In the genomic region with DNA sequence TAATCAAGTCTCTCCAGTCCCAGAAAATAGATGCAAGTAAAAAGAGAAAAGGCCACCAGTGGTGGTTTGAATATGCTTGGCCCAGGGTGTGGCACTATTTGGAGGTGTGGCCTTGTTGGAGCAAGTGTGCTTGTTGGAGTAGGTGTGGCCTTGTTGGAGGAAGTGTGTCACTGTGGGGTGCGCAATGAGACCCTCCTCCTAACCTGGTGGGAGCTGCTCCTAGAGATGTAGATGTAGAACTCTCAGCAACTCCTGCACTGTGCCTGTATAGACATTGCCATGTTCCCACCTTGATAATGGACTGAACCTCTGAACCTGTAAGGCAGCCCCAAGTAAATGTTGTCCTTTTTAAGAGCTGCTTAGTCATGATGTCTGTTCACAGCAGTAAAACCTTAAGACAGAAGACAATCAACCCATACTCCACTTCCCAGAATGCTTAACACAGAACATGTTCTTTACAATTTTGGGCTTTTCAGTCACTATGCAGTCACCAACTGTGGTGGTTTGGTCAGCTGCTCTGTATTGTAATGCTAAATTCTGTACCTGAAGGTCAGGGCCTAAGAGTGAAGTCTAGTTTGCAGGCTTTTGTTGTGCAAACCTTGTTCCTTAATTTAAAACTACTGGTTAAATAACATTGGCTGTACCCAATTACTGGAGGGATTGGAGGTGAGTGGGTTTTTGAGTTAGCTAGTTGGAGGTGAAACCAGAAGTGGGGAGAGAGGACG, we compare ENCODE assay signal across 22 mouse cellular contexts. TPM values are rescaled to one million over a fixed set of nuclear protein-coding genes. Genes with fewer than 3 reads are reported as not detected.
A peak's percentile ranks its signal among the peaks of the same experiment; 100 is the strongest.
DNase-seq lines count a peak whose midpoint lies in the region; TF ChIP-seq lines count a peak whose summit lies in the region.
"Had no signal": no experiment of that assay in that cellular context is flagged by ENCODE, and none has a peak within 500 bp of the region (broad histone marks: within the 10 kb centered on the region; RNA-seq: fewer than 3 reads in every experiment).

No protein-coding gene starts in this region.

- WGBS in thymus, adult 2 months, result 98% methylated on average over 2 of the region's 2 CpGs

- no peak for TF ChIP-seq CTCF in ES-Bruce4 (IDR thresholded peaks at IDR 0.05; ENCODE audit: low read depth, low read length)
- no peak for TF ChIP-seq CTCF in thymus, adult 2 months (IDR thresholded peaks at IDR 0.05; ENCODE audit: borderline replicate concordance, control insufficient read depth, extremely low read depth, insufficient read depth, low read length, poor library complexity)

- no peak for TF ChIP-seq POLR2A in ES-Bruce4 (IDR thresholded peaks at IDR 0.05; ENCODE audit: insufficient read depth, low read length)
- TF ChIP-seq POLR2A in thymus, adult 2 months (IDR thresholded peaks at IDR 0.05; ENCODE audit: control insufficient read depth, extremely low read depth, insufficient read depth, low read length, poor library complexity), result no peak

- H3K36me3 ChIP-seq in ES-Bruce4 (ENCODE audit: control insufficient read depth, insufficient read depth, low read length, poor library complexity, severe bottlenecking), result peaks cover 17% of the 10 kb centered on the region
- peaks cover 9% of the 10 kb centered on the region for H3K36me3 ChIP-seq in thymus, adult 2 months (ENCODE audit: control insufficient read depth, insufficient read depth, low read length)

- peak overlapping the region; percentile 99 for H3K27ac ChIP-seq in ES-Bruce4 (ENCODE audit: insufficient read depth, low read length)
- H3K27ac ChIP-seq in thymus, adult 2 months (ENCODE audit: control insufficient read depth, insufficient read depth, low read length), result no peak overlapping the region
- H3K27ac ChIP-seq: embryonic facial prominence, embryonic 10.5 days; embryonic facial prominence, embryonic 12.5 days; forebrain, embryonic 13.5 days; forebrain, embryonic 15.5 days had no signal

- intact Hi-C loops in left cerebral cortex, postnatal 25 days (cut with DNase I), result no loop called here

- peak; percentile 95 for DNase-seq in ES-CJ7 (ENCODE audit: low read depth, low spot score)
- peak; percentile 97 for DNase-seq in R1 (ENCODE audit: low read depth, low spot score)
- no peak for DNase-seq in left cerebral cortex, postnatal 25 days (ENCODE audit: low spot score in 2 of 2)
- DNase-seq in layer of hippocampus, adult 8-10 months (ENCODE audit: low spot score in 2 of 2), result no peak
- DNase-seq in thymus, adult 2 months, result no peak
- DNase-seq: adrenal gland, adult 8-10 months; adrenal gland, postnatal 14 days; adrenal gland, postnatal 36 days; cerebellum, adult 11-12 months; cerebellum, adult 2 months; cerebellum, adult 9-10 months; cerebellum, postnatal 10 days; cerebellum, postnatal 25 days; forebrain, postnatal 0 days had no signal

- H3K9me3 ChIP-seq in ES-Bruce4 (replicated peaks; ENCODE audit: control insufficient read depth, insufficient read depth, low read length, poor library complexity, severe bottlenecking), result peaks cover 39% of the 10 kb centered on the region
- H3K9me3 ChIP-seq: embryonic facial prominence, embryonic 10.5 days; embryonic facial prominence, embryonic 12.5 days; forebrain, embryonic 13.5 days; forebrain, embryonic 15.5 days had no signal

- TF ChIP-seq EP300 in ES-Bruce4 (IDR thresholded peaks at IDR 0.05; ENCODE audit: insufficient read depth, low read depth, low read length), result 0 out of 2 replicates have a peak, but pooled peaks have one; percentile 29

- H3K4me1 ChIP-seq in ES-Bruce4 (ENCODE audit: control insufficient read depth, insufficient read depth, low read length), result no peaks in the 10 kb centered on the region
- no peaks in the 10 kb centered on the region for H3K4me1 ChIP-seq in thymus, adult 2 months (replicated peaks; ENCODE audit: control insufficient read depth, insufficient read depth, low read length)
- H3K4me1 ChIP-seq: embryonic facial prominence, embryonic 10.5 days; embryonic facial prominence, embryonic 12.5 days; forebrain, embryonic 13.5 days; forebrain, embryonic 15.5 days had no signal

- no peak overlapping the region for H3K4me3 ChIP-seq in ES-Bruce4 (ENCODE audit: low read depth, low read length)
- H3K4me3 ChIP-seq in thymus, adult 2 months (ENCODE audit: control insufficient read depth, insufficient read depth, low read length), result no peak overlapping the region
- H3K4me3 ChIP-seq: embryonic facial prominence, embryonic 10.5 days; embryonic facial prominence, embryonic 12.5 days; forebrain, embryonic 13.5 days; forebrain, embryonic 15.5 days had no signal

- H3K9ac ChIP-seq in ES-Bruce4 (ENCODE audit: low read depth, poor library complexity, severe bottlenecking), result no peak overlapping the region
- H3K9ac ChIP-seq: embryonic facial prominence, embryonic 12.5 days; forebrain, embryonic 13.5 days; forebrain, embryonic 15.5 days; forebrain, postnatal 0 days had no signal

- H3K27me3 ChIP-seq in ES-Bruce4 (ENCODE audit: control insufficient read depth, insufficient read depth, low read length, poor library complexity, severe bottlenecking), result no peaks in the 10 kb centered on the region
- H3K27me3 ChIP-seq in thymus, adult 2 months (ENCODE audit: control insufficient read depth, insufficient read depth, low read length), result no peaks in the 10 kb centered on the region
- H3K27me3 ChIP-seq: embryonic facial prominence, embryonic 12.5 days; forebrain, embryonic 13.5 days; forebrain, embryonic 15.5 days; Patski had no signal

RNA-seq across cellular contexts. Expression of gene Cops7a, which starts 11.2 kb away (rescaled TPM):
- polyA plus RNA-seq in ES-Bruce4 (2011; ENCODE audit: insufficient read depth, insufficient read length, low read depth, missing spikeins), result 145 and 154 TPM in 2 replicates
- total RNA-seq in left cerebral cortex, postnatal 25 days (2021), result 100 to 1,000 TPM; 149 to 163 TPM
- total RNA-seq in layer of hippocampus, adult 8-10 months (2022), result 100 to 1,000 TPM; 129 to 152 (median 145) TPM
- polyA plus RNA-seq in thymus, adult 2 months (2012; rRNA removed), result 168 and 199 TPM in 2 replicates

RNA-seq across cellular contexts. Expression of gene Mlf2, which starts 23.0 kb away (rescaled TPM):
- 263 and 294 TPM in 2 replicates for polyA plus RNA-seq in ES-Bruce4 (2011; ENCODE audit: insufficient read depth, insufficient read length, low read depth, missing spikeins)
- total RNA-seq in left cerebral cortex, postnatal 25 days (2021), result 100 to 1,000 TPM; 648 to 675 TPM
- 100 to 1,000 TPM; 564 to 596 (median 590) TPM for total RNA-seq in layer of hippocampus, adult 8-10 months (2022)
- polyA plus RNA-seq in thymus, adult 2 months (2012; rRNA removed), result 404 and 428 TPM in 2 replicates

RNA-seq across cellular contexts. Expression of gene Ptms, which starts 34.2 kb away (rescaled TPM):
- 382 and 383 TPM in 2 replicates for polyA plus RNA-seq in ES-Bruce4 (2011; ENCODE audit: insufficient read depth, insufficient read length, low read depth, missing spikeins)
- total RNA-seq in left cerebral cortex, postnatal 25 days (2021), result 1,000 to 10,000 TPM in 1 of 2 experiments, 100 to 1,000 TPM in 1; 954 to 1,041 TPM
- total RNA-seq in layer of hippocampus, adult 8-10 months (2022), result 100 to 1,000 TPM; 881 to 936 (median 911) TPM
- 1,595 and 1,797 TPM in 2 replicates for polyA plus RNA-seq in thymus, adult 2 months (2012; rRNA removed)

RNA-seq across cellular contexts. Expression of gene Pianp, which starts 42.3 kb away (rescaled TPM):
- polyA plus RNA-seq in ES-Bruce4 (2011; ENCODE audit: insufficient read depth, insufficient read length, low read depth, missing spikeins), result 14.3 and 21.4 TPM in 2 replicates
- 100 to 1,000 TPM; 169 to 181 TPM for total RNA-seq in left cerebral cortex, postnatal 25 days (2021)
- 100 to 1,000 TPM; 115 to 179 (median 146) TPM for total RNA-seq in layer of hippocampus, adult 8-10 months (2022)
- 5.1 and 5.5 TPM in 2 replicates for polyA plus RNA-seq in thymus, adult 2 months (2012; rRNA removed)
- total RNA-seq: G1E had no signal
- polyA plus RNA-seq: activated CD4-positive, CD25-positive, alpha-beta regulatory T cell, adult 4 months; G1E had no signal

RNA-seq across cellular contexts. Expression of gene Lag3, which starts 42.6 kb away (rescaled TPM):
- 4.0 and 5.9 TPM in 2 replicates for polyA plus RNA-seq in ES-Bruce4 (2011; ENCODE audit: insufficient read depth, insufficient read length, low read depth, missing spikeins)
- total RNA-seq in left cerebral cortex, postnatal 25 days (2021), result 1 to 10 TPM; 2.9 to 3.6 TPM
- 10 to 100 TPM in 2 of 4 experiments, 1 to 10 TPM in 2; 1.6 to 15.6 (median 8.5) TPM for total RNA-seq in layer of hippocampus, adult 8-10 months (2022)
- 27.7 and 30.1 TPM in 2 replicates for polyA plus RNA-seq in thymus, adult 2 months (2012; rRNA removed)
- polyA plus RNA-seq: G1E had no signal

Comparison
In these comparisons a context has a peak if more than half of its experiments do, and no peak if none do; other contexts are left out.
1. DNase-seq: peak in ES-CJ7 (single experiment) and R1 (single experiment); none in left cerebral cortex, postnatal 25 days (0 of 2), layer of hippocampus, adult 8-10 months (0 of 2) and thymus, adult 2 months (single experiment).